Mouse (Mus musculus) neural tube, embryonic 13.5 days (tissue): ENCODE results near the gene Eps8l3. TPM values are rescaled to one million over a fixed set of nuclear protein-coding genes. Genes with fewer than 3 reads are reported as not detected.
"Not testable (repeated sequence)": the region's sequence is repeated elsewhere in the genome, so short reads cannot be mapped to it uniquely, and the experiment has no call there.

Experiments
- ATAC-seq: fragments of 200-750 bp; cut with Nextera tagmentation; 2 replicates; pipeline ENCODE4 v1.8.0; 2017; ENCODE audit warnings: low read depth, mild to moderate bottlenecking, moderate TSS enrichment, moderate library complexity
- H3K27ac ChIP-seq: fragments of 300-500 bp; sonication (generic); replicated peaks from 2 replicates; pipeline ENCODE4 v1.5.1; 2015; ENCODE audit warnings: moderate library complexity, mild to moderate bottlenecking, inconsistent platforms
- H3K27me3 ChIP-seq: fragments of 300-500 bp; sonication (generic); 2 replicates; pipeline ENCODE4 v1.6.1; 2015; ENCODE audit warnings: mild to moderate bottlenecking, inconsistent platforms
- H3K36me3 ChIP-seq: fragments of 300-500 bp; sonication (generic); 2 replicates; pipeline ENCODE4 v1.6.1; 2015; ENCODE audit warnings: mild to moderate bottlenecking, inconsistent platforms
- H3K4me1 ChIP-seq: fragments of 300-500 bp; sonication (generic); replicated peaks from 2 replicates; pipeline ENCODE4 v1.6.1; 2015; ENCODE audit warnings: inconsistent platforms
- H3K4me2 ChIP-seq: fragments of 300-500 bp; sonication (generic); 2 replicates; pipeline ENCODE4 v1.6.1; 2015; ENCODE audit warnings: inconsistent platforms, mild to moderate bottlenecking, moderate library complexity
- H3K4me3 ChIP-seq: fragments of 300-500 bp; sonication (generic); 2 replicates; pipeline ENCODE4 v1.5.1; 2015; ENCODE audit warnings: mild to moderate bottlenecking, inconsistent platforms
- H3K9ac ChIP-seq: fragments of 300-500 bp; sonication (generic); 2 replicates; pipeline ENCODE4 v1.6.1; 2015; ENCODE audit warnings: moderate library complexity, mild to moderate bottlenecking, inconsistent platforms
- H3K9me3 ChIP-seq: fragments of 300-500 bp; sonication (generic); 2 replicates; pipeline ENCODE4 v1.6.1; 2016; ENCODE audit warnings: inconsistent platforms
- WGBS: fragments of 180-500 bp; shearing (Covaris S2); methylation state at CpG from one replicate; pipeline ENCODE4 v1.1.7; 2015; 5-methylcytosine and 5-hydroxymethylcytosine counted together
- polyA plus RNA-seq: library from polyadenylated mRNA; unstranded; fragments of >200 nt; fragmentation: Nextera tagmentation; extraction: Ambion mirVana; gene quantifications from 2 replicates; pipeline ENCODE4 v1.2.1, GENCODE M21; 2015

The Eps8l3 gene
- polyA plus RNA-seq, 1 experiment from 2014 or later, result not detected

DNA sequence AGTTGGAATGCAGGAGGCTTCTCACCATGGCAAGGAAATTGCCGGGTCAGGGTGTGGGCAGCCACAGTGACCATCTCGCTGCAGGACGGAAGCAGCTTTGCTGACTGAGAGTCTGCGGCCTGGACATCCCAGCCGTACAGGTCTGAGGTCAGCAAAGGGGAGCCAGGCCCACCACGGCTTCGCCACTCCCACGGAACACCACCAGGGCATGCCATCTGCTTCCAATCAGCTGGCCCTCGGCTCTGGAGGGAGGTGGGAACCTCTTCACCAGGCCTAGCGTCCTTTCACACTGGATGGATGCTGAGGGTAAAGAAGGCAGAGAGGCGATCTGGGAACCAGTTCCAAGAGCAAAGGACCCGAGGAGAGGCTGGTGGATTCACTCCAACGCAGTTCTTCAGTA is 21.7 kb upstream of the Eps8l3 start:
- no peak overlapping the region for H3K27ac ChIP-seq
- no peak overlapping the region for H3K9ac ChIP-seq
- no peak overlapping the region for H3K4me2 ChIP-seq
- peaks cover 7% of the 10 kb centered on the region for H3K4me1 ChIP-seq
- no peak overlapping the region for H3K4me3 ChIP-seq
- 86% methylated on average over 13 of the region's 13 CpGs for WGBS
- no peaks in the 10 kb centered on the region for H3K36me3 ChIP-seq
- no peak for ATAC-seq
- H3K27me3 ChIP-seq, result no peaks in the 10 kb centered on the region
- no peaks in the 10 kb centered on the region for H3K9me3 ChIP-seq

GRCm38 (mm10) chr3:107857646-107858045 is 19.4 kb upstream of the Eps8l3 start:
- Histone ChIP-seq H3K36me3 (no peaks in the 10 kb centered on the region), H3K27ac (no peak overlapping the region), H3K9ac (no peak overlapping the region), H3K4me2 (no peak overlapping the region), H3K9me3 (no peaks in the 10 kb centered on the region), H3K4me3 (no peak overlapping the region), H3K27me3 (no peaks in the 10 kb centered on the region), H3K4me1 (no peaks in the 10 kb centered on the region)
- WGBS, result 75% methylated on average over 6 of the region's 6 CpGs
- no peak for ATAC-seq

- not testable (repeated sequence) for H3K4me3 ChIP-seq, ATAC-seq, H3K4me1 ChIP-seq, H3K4me2 ChIP-seq, H3K9me3 ChIP-seq, H3K27me3 ChIP-seq, H3K9ac ChIP-seq, H3K36me3 ChIP-seq, H3K27ac ChIP-seq
- 82% methylated on average over 5 of the region's 5 CpGs for WGBS
Measured at GRCm38 (mm10) chr3:107861483-107861882, 15.5 kb upstream of the Eps8l3 start.

- H3K4me1 ChIP-seq, result peaks cover 4% of the 10 kb centered on the region; the same call in 1 of the 2 replicates
- H3K9me3 ChIP-seq, result no peaks in the 10 kb centered on the region
- no peak overlapping the region for H3K27ac ChIP-seq
- ATAC-seq, result no peak
- H3K9ac ChIP-seq, result no peak overlapping the region
- no peaks in the 10 kb centered on the region for H3K36me3 ChIP-seq
- no peak overlapping the region for H3K4me3 ChIP-seq
- no peak overlapping the region for H3K4me2 ChIP-seq
- H3K27me3 ChIP-seq, result peaks cover 4% of the 10 kb centered on the region; the same call in 1 of the 2 replicates
- WGBS, result 78% methylated on average over 2 of the region's 2 CpGs
Measured at GRCm38 (mm10) chr3:107862471-107862870, 14.6 kb upstream of the Eps8l3 start.

DNA sequence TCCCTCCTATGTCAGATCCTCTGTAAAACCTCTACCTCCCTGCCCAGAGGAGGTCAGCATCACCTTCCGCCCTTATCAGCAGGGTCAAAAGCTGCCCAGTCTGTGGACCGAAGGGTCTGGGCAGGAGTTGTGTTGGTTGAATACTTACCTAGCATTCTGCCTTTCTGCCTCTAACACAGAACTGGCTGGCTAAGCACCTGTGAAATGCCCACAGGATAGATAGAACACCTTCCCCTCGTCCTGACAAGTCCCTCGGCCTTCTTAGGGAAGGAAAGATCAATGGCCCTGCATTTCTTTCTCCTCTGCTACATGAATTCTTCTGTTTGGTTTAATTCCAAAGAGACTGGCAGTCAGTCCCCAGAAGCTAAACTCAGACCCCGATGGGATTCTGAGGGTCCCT is 13.6 kb upstream of the Eps8l3 start:
- Histone ChIP-seq H3K4me2 (no peak overlapping the region), H3K9me3 (no peaks in the 10 kb centered on the region), H3K9ac (no peak overlapping the region), H3K27me3 (peaks cover 4% of the 10 kb centered on the region; the same call in 1 of the 2 replicates), H3K36me3 (no peaks in the 10 kb centered on the region), H3K4me1 (peaks cover 6% of the 10 kb centered on the region; the same call in 1 of the 2 replicates), H3K27ac (no peak overlapping the region), H3K4me3 (no peak overlapping the region)
- WGBS, result 84% methylated on average over 5 of the region's 5 CpGs
- ATAC-seq, result no peak

GRCm38 (mm10) chr3:107863898-107864603 is 13.0 kb upstream of the Eps8l3 start:
- Histone ChIP-seq H3K4me2 (no peak overlapping the region), H3K36me3 (no peaks in the 10 kb centered on the region), H3K4me1 (peaks cover 12% of the 10 kb centered on the region), H3K27me3 (peaks cover 4% of the 10 kb centered on the region; the same call in 1 of the 2 replicates), H3K4me3 (no peak overlapping the region), H3K9me3 (no peaks in the 10 kb centered on the region), H3K9ac (no peak overlapping the region), H3K27ac (no peak overlapping the region)
- ATAC-seq, result peak; percentile 72
- WGBS, result 8% methylated on average over 2 of the region's 2 CpGs

DNA sequence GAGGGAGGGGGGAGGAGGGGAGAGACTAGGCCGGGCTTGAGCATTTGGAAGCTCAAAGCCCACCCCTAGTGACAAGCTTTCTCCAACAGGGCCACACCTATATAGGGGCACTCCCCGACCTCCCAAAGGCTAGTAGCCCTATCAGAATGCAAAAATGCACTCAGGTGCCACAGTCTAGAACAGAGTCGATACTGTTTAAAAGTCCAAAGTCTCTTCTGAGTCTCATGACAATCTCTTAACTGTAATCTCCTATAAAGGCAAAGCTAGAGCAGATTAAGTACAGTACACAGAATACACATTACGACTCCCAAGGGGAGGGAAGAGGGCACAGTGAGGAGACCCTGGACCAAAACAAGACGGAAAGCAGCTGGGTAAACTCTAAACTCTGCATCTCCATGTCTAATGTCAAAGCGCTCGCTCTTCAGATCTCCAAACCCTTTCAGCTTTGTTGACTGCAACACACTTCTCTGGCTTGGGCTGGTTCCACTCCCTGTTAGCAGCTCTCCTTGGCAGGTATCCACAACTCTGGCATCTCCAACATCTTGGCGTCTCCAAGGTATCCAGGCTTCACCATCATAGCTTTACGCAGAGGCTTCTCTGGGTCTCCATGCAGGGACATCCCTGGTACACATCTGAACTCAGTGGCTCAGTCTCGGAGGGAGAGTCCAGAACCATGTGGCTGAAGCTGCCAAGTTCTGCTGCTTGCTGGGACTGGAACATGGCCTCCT is 11.5 kb upstream of the Eps8l3 start:
- WGBS, result 70% methylated on average over 10 of the region's 10 CpGs
- ATAC-seq, result no peak
- peaks cover 20% of the 10 kb centered on the region for H3K4me1 ChIP-seq

DNA sequence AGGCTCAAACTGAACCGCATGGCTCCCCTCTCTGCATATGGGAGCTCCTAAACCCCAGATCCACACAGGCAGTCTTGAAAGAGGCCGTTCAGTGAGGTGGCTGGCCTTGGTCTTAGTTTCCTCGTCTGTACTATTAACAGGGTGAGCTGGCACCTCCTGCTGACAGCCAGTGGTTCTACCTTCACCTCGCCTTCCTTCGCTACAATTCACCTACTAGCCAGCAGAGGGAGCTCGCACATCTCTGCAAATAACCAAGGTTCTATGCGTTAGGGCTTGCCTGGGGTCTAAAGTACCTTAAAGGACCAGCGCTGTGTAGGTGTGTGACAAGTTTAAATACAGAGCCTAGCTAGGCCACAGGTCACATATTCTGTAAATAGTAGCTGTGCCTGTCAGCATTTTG is 9.9 kb upstream of the Eps8l3 start:
- 7% methylated on average over 8 of the region's 8 CpGs for WGBS
- ATAC-seq, result peak; percentile 34
- no peak overlapping the region for H3K27ac ChIP-seq
- H3K4me2 ChIP-seq, result no peak overlapping the region
- H3K4me3 ChIP-seq, result no peak overlapping the region
- no peaks in the 10 kb centered on the region for H3K9me3 ChIP-seq
- peaks cover 4% of the 10 kb centered on the region; the same call in 1 of the 2 replicates for H3K27me3 ChIP-seq
- no peaks in the 10 kb centered on the region for H3K36me3 ChIP-seq
- H3K4me1 ChIP-seq, result peaks cover 20% of the 10 kb centered on the region
- no peak overlapping the region for H3K9ac ChIP-seq

More for the DNA sequence above, 11.5 kb upstream of the Eps8l3 start:
- Histone ChIP-seq H3K27me3 (peaks cover 4% of the 10 kb centered on the region; the same call in 1 of the 2 replicates), H3K27ac (no peak overlapping the region), H3K9ac (no peak overlapping the region), H3K36me3 (no peaks in the 10 kb centered on the region), H3K4me2 (no peak overlapping the region), H3K4me3 (no peak overlapping the region), H3K9me3 (no peaks in the 10 kb centered on the region)

DNA sequence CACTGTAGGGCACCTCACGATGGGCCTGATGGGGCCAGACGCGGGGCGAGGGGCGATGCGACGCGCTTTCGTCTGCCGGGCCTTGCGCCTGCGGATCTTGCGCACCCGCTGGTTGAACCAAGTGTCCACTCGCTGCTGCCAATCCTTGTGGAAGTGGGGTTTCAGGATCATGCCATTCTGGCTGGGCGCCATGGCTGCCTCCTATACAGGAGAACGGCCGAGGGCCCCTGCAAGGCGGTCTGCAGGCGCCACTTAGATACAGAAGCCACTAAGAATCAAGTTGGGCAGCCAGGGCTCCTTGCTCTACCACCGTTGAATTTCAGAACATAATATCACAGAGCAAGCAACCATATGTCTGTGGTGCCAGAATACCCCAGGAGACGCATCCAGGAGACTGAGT is 8.6 kb upstream of the Eps8l3 start:
- no peak overlapping the region for H3K4me2 ChIP-seq
- no peak overlapping the region for H3K4me3 ChIP-seq
- no peaks in the 10 kb centered on the region for H3K36me3 ChIP-seq
- H3K9ac ChIP-seq, result no peak overlapping the region
- no peaks in the 10 kb centered on the region for H3K9me3 ChIP-seq
- peaks cover 4% of the 10 kb centered on the region; the same call in 1 of the 2 replicates for H3K27me3 ChIP-seq
- peaks cover 19% of the 10 kb centered on the region for H3K4me1 ChIP-seq
- 93% methylated on average over 22 of the region's 22 CpGs for WGBS
- no peak overlapping the region for H3K27ac ChIP-seq
- ATAC-seq, result no peak

DNA sequence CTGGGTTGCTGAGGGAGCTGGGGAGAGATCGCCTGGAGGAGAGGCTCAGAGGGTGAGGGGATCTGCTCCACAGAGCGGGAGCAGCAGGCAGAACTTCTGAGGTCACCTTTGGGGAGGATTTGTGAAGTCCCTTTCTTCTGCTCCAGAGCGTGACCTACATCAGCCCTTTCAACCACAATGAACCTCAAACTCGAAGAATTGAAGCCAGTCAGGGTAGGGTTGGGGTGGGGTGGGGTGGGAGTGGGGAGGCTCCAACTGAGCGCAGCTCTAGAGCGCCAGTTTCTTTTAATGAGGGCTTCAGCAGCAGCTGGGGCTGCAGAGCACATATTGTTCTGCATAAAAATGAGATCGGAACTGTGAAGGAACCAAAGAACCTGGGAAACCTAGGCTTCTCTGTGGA is 7.9 kb upstream of the Eps8l3 start:
- Histone ChIP-seq H3K27me3 (peaks cover 4% of the 10 kb centered on the region; the same call in 1 of the 2 replicates), H3K4me1 (peaks cover 15% of the 10 kb centered on the region), H3K27ac (0 out of 2 replicates have a peak overlapping the region, but pooled peaks have one; percentile 1), H3K4me3 (no peak overlapping the region), H3K9me3 (no peaks in the 10 kb centered on the region), H3K4me2 (no peak overlapping the region), H3K9ac (no peak overlapping the region), H3K36me3 (no peaks in the 10 kb centered on the region)
- ATAC-seq, result no peak
- WGBS, result 9% methylated on average over 7 of the region's 7 CpGs

DNA sequence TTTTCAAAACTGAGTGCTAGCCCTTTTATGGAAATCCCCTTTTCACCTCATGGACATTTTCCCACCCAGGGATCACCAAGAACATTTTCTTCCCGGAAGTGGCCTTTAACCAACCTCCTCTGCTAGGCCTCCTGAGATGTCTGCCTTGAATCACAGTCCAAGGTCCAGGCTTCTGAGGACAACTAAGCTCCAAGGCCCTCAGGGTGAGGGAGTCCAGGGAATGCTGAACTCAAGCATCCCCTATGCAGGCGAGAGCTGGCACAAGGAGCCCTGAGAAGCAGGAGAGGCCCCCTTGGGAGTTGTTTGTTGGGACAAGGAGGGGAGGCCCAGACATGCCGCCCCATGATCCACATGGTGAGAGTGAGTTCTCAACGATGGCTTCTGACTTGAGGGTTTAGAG is 7.1 kb upstream of the Eps8l3 start:
- peaks cover 15% of the 10 kb centered on the region for H3K4me1 ChIP-seq
- no peak overlapping the region for H3K27ac ChIP-seq
- no peak overlapping the region for H3K4me3 ChIP-seq
- no peak overlapping the region for H3K9ac ChIP-seq
- no peak for ATAC-seq
- no peak overlapping the region for H3K4me2 ChIP-seq
- H3K9me3 ChIP-seq, result no peaks in the 10 kb centered on the region
- H3K27me3 ChIP-seq, result no peaks in the 10 kb centered on the region; the same call in 1 of the 2 replicates
- WGBS, result 80% methylated on average over 4 of the region's 4 CpGs
- no peaks in the 10 kb centered on the region for H3K36me3 ChIP-seq
